Mouse (Mus musculus) hindbrain, embryonic 14.5 days (tissue): ENCODE measurements around the gene Trappc3. TPM values are rescaled to one million over a fixed set of nuclear protein-coding genes. Genes with fewer than 3 reads are reported as not detected.

ENCODE experiments used
- ATAC-seq: fragments of 200-750 bp; cut with Nextera tagmentation; 2 replicates; pipeline ENCODE4 v1.8.0; 2017; ENCODE audit warnings: moderate number of reproducible peaks, mild to moderate bottlenecking, moderate TSS enrichment, moderate library complexity; ENCODE audit not compliant: low FRiP score
- DNase-seq: peaks from one replicate; pipeline ENCODE4 v3.0.0-alpha.2; 2015; ENCODE audit warnings: low spot score
- H3K27ac ChIP-seq: fragments of 300-500 bp; sonication (generic); 2 replicates; pipeline ENCODE4 v1.5.1; 2014; ENCODE audit warnings: mild to moderate bottlenecking, moderate library complexity
- H3K27me3 ChIP-seq: fragments of 300-500 bp; sonication (generic); 2 replicates; pipeline ENCODE4 v1.6.1; 2014; ENCODE audit warnings: mild to moderate bottlenecking, low read length, mixed read lengths; ENCODE audit not compliant: control insufficient read depth, insufficient read depth
- H3K36me3 ChIP-seq: fragments of 300-500 bp; sonication (generic); replicated peaks from 2 replicates; pipeline ENCODE4 v1.6.1; 2014; ENCODE audit not compliant: control insufficient read depth, insufficient read depth
- H3K4me1 ChIP-seq: fragments of 300-500 bp; sonication (generic); replicated peaks from 2 replicates; pipeline ENCODE4 v1.6.1; 2014; ENCODE audit warnings: antibody characterized with exemption, low read length, mixed read lengths; ENCODE audit not compliant: control insufficient read depth, insufficient read depth
- H3K4me2 ChIP-seq: fragments of 300-500 bp; sonication (generic); replicated peaks from 2 replicates; pipeline ENCODE4 v1.6.1; 2014; ENCODE audit warnings: mild to moderate bottlenecking, moderate library complexity
- H3K4me3 ChIP-seq: fragments of 300-500 bp; sonication (generic); replicated peaks from 2 replicates; pipeline ENCODE4 v1.5.1; 2014; ENCODE audit warnings: mild to moderate bottlenecking, low read length
- H3K9ac ChIP-seq: fragments of 300-500 bp; sonication (generic); 2 replicates; pipeline ENCODE4 v1.6.1; 2014
- H3K9me3 ChIP-seq: fragments of 300-500 bp; sonication (generic); 2 replicates; pipeline ENCODE4 v1.6.1; 2016; ENCODE audit warnings: low read length; ENCODE audit not compliant: control insufficient read depth
- WGBS: fragments of 180-500 bp; shearing (Covaris S2); extraction: QIAGEN DNeasy Blood & Tissue Kit; methylation state at CpG from one replicate; pipeline ENCODE4 v1.1.7; 2014; 5-methylcytosine and 5-hydroxymethylcytosine counted together
- polyA plus RNA-seq: library from polyadenylated mRNA; unstranded; fragments of >200 nt; fragmentation: Nextera tagmentation; extraction: Ambion mirVana; gene quantifications from 2 replicates; pipeline ENCODE4 v1.2.1, GENCODE M21; 2014

Gene Trappc3
- polyA plus RNA-seq, 1 experiment from 2014 or later = 40.7 TPM

- DNase-seq (no peak), ATAC-seq (no peak; the same call in 1 of the 2 replicates)
- Histone ChIP-seq H3K4me3 (peak within 1 kb of the TSS; percentile 29), H3K27ac (no peak within 1 kb of the TSS), H3K36me3 (no peaks in the 10 kb centered on the region), H3K4me2 (peak within 1 kb of the TSS; percentile 46), H3K9me3 (no peaks in the 10 kb centered on the region), H3K27me3 (peaks cover 41% of the 10 kb centered on the region), H3K9ac (0 out of 2 replicates have a peak within 1 kb of the TSS, but pooled peaks have one; percentile 28), H3K4me1 (peaks cover 5% of the 10 kb centered on the region; the same call in 1 of the 2 replicates)
- WGBS = 2% methylated on average over 42 of the region's 42 CpGs
Measured at GRCm38 (mm10) chr4:126286492-126286891, 24.4 kb downstream of the Trappc3 start, which contains the start of gene Col8a2. Col8a2 (plus strand) TSS chr4:126286793.

- DNase-seq (no peak), ATAC-seq (no peak)
- Histone ChIP-seq H3K9ac (no peak overlapping the region), H3K4me3 (no peak overlapping the region; the same call in 1 of the 2 replicates), H3K9me3 (no peaks in the 10 kb centered on the region), H3K27me3 (peaks cover 41% of the 10 kb centered on the region), H3K27ac (no peak overlapping the region), H3K4me1 (peaks cover 5% of the 10 kb centered on the region; the same call in 1 of the 2 replicates), H3K36me3 (no peaks in the 10 kb centered on the region), H3K4me2 (no peak overlapping the region)
- WGBS = 27% methylated on average over 11 of the region's 11 CpGs
Measured at GRCm38 (mm10) chr4:126287302-126287995, 25.3 kb downstream of the Trappc3 start.

GRCm38 (mm10) chr4:126288085-126288666 lies 26.1 kb downstream of the Trappc3 start:
- Histone ChIP-seq H3K4me1 (peaks cover 5% of the 10 kb centered on the region; the same call in 1 of the 2 replicates), H3K9me3 (no peaks in the 10 kb centered on the region), H3K4me2 (no peak overlapping the region), H3K4me3 (no peak overlapping the region), H3K36me3 (no peaks in the 10 kb centered on the region), H3K27me3 (peaks cover 41% of the 10 kb centered on the region), H3K9ac (no peak overlapping the region), H3K27ac (no peak overlapping the region)
- ATAC-seq = no peak
- 36% methylated on average over 17 of the region's 17 CpGs for WGBS
- no peak for DNase-seq

- no peak overlapping the region for H3K4me2 ChIP-seq
- WGBS = 86% methylated on average over 8 of the region's 8 CpGs
- no peak overlapping the region for H3K9ac ChIP-seq
- peaks cover 41% of the 10 kb centered on the region for H3K27me3 ChIP-seq
- ATAC-seq = no peak
- H3K4me1 ChIP-seq = peaks cover 5% of the 10 kb centered on the region; the same call in 1 of the 2 replicates
- no peaks in the 10 kb centered on the region for H3K9me3 ChIP-seq
- no peak overlapping the region for H3K4me3 ChIP-seq
- no peaks in the 10 kb centered on the region for H3K36me3 ChIP-seq
- H3K27ac ChIP-seq = no peak overlapping the region
- no peak for DNase-seq
Measured at GRCm38 (mm10) chr4:126290314-126290713, 28.2 kb downstream of the Trappc3 start.

DNA sequence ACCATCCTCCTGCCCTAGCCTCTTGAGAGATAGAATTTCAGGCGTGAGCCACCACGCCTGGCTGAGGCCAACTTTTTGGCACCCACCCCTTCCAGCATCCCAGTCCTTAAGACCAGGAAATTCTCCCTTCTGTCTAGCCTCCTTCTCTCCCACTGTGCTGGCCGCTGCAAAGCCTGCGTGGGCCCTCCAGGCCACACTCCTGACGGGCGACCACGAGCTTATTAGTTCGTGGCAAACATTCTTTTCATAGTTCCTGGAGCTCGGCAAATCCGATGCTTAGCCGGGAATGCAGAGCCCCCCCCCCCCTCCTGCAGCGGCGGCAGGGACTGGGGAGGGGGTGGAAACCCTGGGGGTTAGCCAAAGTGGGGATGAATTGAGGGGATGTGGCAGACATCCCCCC lies 29.1 kb downstream of the Trappc3 start:
- ATAC-seq (no peak), DNase-seq (no peak)
- Histone ChIP-seq H3K9ac (no peak overlapping the region), H3K27me3 (peaks cover 42% of the 10 kb centered on the region), H3K36me3 (no peaks in the 10 kb centered on the region), H3K4me1 (peaks cover 5% of the 10 kb centered on the region; the same call in 1 of the 2 replicates), H3K4me2 (no peak overlapping the region), H3K4me3 (no peak overlapping the region), H3K9me3 (no peaks in the 10 kb centered on the region), H3K27ac (no peak overlapping the region)
- 37% methylated on average over 13 of the region's 13 CpGs for WGBS

DNA sequence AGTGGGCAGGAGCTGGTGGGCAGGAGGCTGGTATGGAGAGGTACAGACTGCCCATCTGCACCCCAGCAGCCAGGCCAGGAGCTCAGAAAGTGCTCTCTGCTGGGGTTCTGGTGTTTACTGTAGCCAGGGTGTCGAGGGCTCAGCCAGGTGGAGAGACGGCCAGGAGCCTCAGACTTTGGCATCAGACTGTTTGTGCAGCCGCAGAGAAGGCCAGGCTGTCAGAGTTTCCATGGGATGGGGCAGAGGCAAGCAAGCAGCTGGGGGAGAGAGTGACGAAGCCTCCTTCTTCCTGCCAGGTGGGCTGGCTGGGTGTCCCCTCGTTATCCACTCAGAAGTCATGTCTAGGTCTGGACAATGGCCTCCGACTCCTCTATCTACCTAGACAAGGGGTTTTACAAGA lies 33.0 kb downstream of the Trappc3 start:
- peaks cover 43% of the 10 kb centered on the region for H3K27me3 ChIP-seq

GRCm38 (mm10) chr4:126295937-126296336 lies 33.8 kb downstream of the Trappc3 start:
- 36% methylated on average over 4 of the region's 4 CpGs for WGBS
- Histone ChIP-seq H3K9me3 (no peaks in the 10 kb centered on the region), H3K4me3 (no peak overlapping the region), H3K4me1 (peaks cover 13% of the 10 kb centered on the region), H3K27me3 (peaks cover 51% of the 10 kb centered on the region), H3K4me2 (peak overlapping the region; percentile 59; the same call in 1 of the 2 replicates), H3K27ac (no peak overlapping the region), H3K36me3 (no peaks in the 10 kb centered on the region), H3K9ac (no peak overlapping the region)
- DNase-seq (no peak), ATAC-seq (no peak)

More for the DNA sequence above, 33.0 kb downstream of the Trappc3 start:
- Histone ChIP-seq H3K9me3 (no peaks in the 10 kb centered on the region), H3K36me3 (no peaks in the 10 kb centered on the region), H3K4me2 (no peak overlapping the region), H3K4me3 (no peak overlapping the region), H3K9ac (no peak overlapping the region), H3K27ac (no peak overlapping the region), H3K4me1 (peaks cover 11% of the 10 kb centered on the region)
- no peak for ATAC-seq
- no peak for DNase-seq
- WGBS = 71% methylated on average over 6 of the region's 6 CpGs

GRCm38 (mm10) chr4:126296617-126297101 lies 34.5 kb downstream of the Trappc3 start:
- Histone ChIP-seq H3K27ac (no peak overlapping the region), H3K27me3 (peaks cover 59% of the 10 kb centered on the region), H3K4me3 (peak overlapping the region; percentile 23), H3K9ac (peak overlapping the region; percentile 49), H3K4me2 (peak overlapping the region; percentile 59), H3K36me3 (no peaks in the 10 kb centered on the region), H3K4me1 (peaks cover 19% of the 10 kb centered on the region), H3K9me3 (no peaks in the 10 kb centered on the region)
- DNase-seq (peak; percentile 43), ATAC-seq (peak; percentile 53; the same call in 1 of the 2 replicates)
- under 1% methylated on average over 34 of the region's 34 CpGs for WGBS

DNA sequence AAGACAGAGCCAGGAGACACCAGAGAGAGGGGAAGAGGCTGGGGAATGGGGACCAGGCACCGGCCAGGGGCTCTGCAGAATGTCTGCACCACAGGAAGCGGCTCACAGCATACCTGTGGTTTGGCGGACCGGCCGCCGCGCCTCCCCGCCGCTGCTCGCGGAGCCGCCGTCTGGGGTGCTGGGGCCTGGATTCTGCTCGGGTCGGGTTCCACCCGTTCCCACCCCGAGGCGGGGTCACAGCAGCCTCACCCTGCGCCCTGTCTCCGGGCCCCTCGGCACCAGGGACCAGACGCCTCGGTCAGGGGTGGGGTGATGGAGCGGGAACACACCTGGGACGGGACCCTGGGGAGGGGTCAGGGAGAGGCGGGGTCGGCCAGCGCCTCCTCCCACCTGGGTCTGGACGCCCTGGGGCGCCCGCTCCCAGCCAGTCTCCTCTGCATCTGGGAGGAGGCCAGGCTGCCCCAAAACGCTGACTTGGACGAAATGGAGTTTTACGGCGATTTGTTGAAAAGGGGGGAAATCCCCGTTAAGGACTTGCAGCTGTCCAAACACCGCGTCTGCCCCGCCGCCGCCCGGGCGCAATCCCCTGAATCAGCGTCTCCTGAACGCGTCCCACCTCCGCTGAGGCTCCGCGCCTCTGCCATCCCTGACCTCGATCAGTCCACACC lies 38.9 kb downstream of the Trappc3 start:
- Histone ChIP-seq H3K27me3 (peaks cover 72% of the 10 kb centered on the region), H3K36me3 (no peaks in the 10 kb centered on the region), H3K9me3 (no peaks in the 10 kb centered on the region), H3K9ac (peak overlapping the region; percentile 40; the same call in 1 of the 2 replicates), H3K4me2 (peak overlapping the region; percentile 44), H3K4me1 (peaks cover 19% of the 10 kb centered on the region), H3K27ac (no peak overlapping the region), H3K4me3 (peak overlapping the region; percentile 24)
- ATAC-seq (no peak), DNase-seq (no peak)
- WGBS = under 1% methylated on average over 50 of the region's 50 CpGs
